Comparison of ENCODE assay signal across 15 mouse cellular contexts in the genomic region with DNA sequence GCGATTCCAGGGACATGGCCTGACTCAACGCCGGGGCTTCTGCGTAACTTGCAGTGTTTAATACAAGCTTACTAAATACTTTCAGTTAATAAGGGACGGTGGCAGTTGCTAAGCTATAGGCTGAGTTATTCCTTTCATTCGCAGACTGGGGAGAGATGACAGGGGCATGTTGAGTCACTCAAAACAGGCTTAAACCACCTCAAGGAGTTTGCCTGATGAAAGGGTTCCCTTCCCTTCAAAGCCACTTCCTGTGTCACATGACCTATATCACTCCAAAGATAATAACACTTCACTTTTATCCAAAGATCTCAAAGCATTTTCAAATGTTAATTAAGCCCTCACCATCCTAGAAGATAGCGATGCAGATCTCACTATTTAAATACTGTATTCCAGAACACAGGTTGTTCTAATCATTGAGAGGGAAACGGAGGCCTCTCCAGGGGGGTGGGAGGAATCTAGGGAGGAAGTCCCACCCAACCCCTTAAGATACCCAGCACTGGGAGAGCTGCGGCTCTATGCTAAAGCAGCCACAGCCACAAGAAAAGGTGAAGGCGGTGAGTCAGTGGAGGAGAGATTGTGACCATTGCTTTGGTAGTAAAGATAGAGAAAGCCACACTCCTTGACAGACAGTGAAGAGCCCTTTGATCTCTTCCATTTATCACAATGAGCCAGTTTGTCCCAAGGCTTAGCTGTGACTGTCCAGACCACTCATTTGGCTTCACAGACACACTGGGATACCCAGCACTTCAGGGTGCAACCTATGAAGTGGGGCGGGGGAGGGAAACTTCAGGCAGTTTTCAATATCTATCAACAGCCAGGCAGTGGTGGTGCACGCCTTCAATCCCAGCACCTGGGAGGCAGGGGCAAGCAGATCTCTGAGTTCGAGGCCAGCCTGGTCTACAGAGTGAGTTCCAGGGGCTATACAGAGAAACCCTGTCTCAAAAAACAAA.
DNase-seq lines count a peak whose midpoint lies in the region; ATAC-seq and TF ChIP-seq lines count a peak whose summit lies in the region.
"Had no signal": no experiment of that assay in that cellular context is flagged by ENCODE, and none has a peak within 500 bp of the region (broad histone marks: within the 10 kb centered on the region; RNA-seq: fewer than 3 reads in every experiment).

No protein-coding gene starts in this region.

- no peak overlapping the region for H3K9ac ChIP-seq in lung, postnatal 0 days (replicated peaks; ENCODE audit: low read depth)
- no peak overlapping the region for H3K9ac ChIP-seq in liver, embryonic 16.5 days (ENCODE audit: low read depth, low read length)
- H3K9ac ChIP-seq: limb, embryonic 13.5 days; midbrain, embryonic 12.5 days; neural tube, embryonic 15.5 days had no signal

- peak overlapping the region; percentile 6 for H3K4me2 ChIP-seq in lung, postnatal 0 days (replicated peaks; ENCODE audit: low read depth, low read length)
- no peak overlapping the region for H3K4me2 ChIP-seq in liver, embryonic 16.5 days (ENCODE audit: low read depth, low read length)
- H3K4me2 ChIP-seq: limb, embryonic 13.5 days; midbrain, embryonic 12.5 days; neural tube, embryonic 15.5 days had no signal

- no peak overlapping the region for H3K27ac ChIP-seq in lung, postnatal 0 days (ENCODE audit: low read length)
- H3K27ac ChIP-seq in liver, embryonic 16.5 days (ENCODE audit: low read length), result peak overlapping the region; percentile 45
- H3K27ac ChIP-seq: hindbrain, embryonic 10.5 days; limb, embryonic 13.5 days; midbrain, embryonic 12.5 days; neural tube, embryonic 15.5 days had no signal

- peak; percentile 34; the same call in 1 of the 2 replicates for TF ChIP-seq EP300 in lung, postnatal 0 days (IDR thresholded peaks at IDR 0.05)

- H3K27me3 ChIP-seq in lung, postnatal 0 days (replicated peaks; ENCODE audit: insufficient read depth, low read length), result no peaks in the 10 kb centered on the region
- H3K27me3 ChIP-seq in liver, embryonic 16.5 days (ENCODE audit: control insufficient read depth, insufficient read depth, low read depth, low read length), result no peaks in the 10 kb centered on the region
- H3K27me3 ChIP-seq: limb, embryonic 13.5 days; midbrain, embryonic 12.5 days; neural tube, embryonic 15.5 days had no signal

- WGBS in lung, postnatal 0 days, result 40% methylated on average over 13 of the region's 13 CpGs
- WGBS in liver, embryonic 16.5 days (ENCODE audit: insufficient replicate concordance), result 42% methylated on average over 13 of the region's 13 CpGs

- H3K4me1 ChIP-seq in lung, postnatal 0 days (ENCODE audit: insufficient read depth, low read depth, low read length), result no peaks in the 10 kb centered on the region
- peaks cover 18% of the 10 kb centered on the region for H3K4me1 ChIP-seq in liver, embryonic 16.5 days (ENCODE audit: control insufficient read depth, low read depth, low read length)
- H3K4me1 ChIP-seq: midbrain, embryonic 12.5 days; neural tube, embryonic 15.5 days had no signal

- no peak overlapping the region for H3K4me3 ChIP-seq in lung, postnatal 0 days (ENCODE audit: low read depth, low read length)
- no peak overlapping the region for H3K4me3 ChIP-seq in liver, embryonic 16.5 days (ENCODE audit: low read depth, low read length)
- H3K4me3 ChIP-seq: hindbrain, embryonic 10.5 days; limb, embryonic 13.5 days; midbrain, embryonic 12.5 days; neural tube, embryonic 15.5 days had no signal

- no peaks in the 10 kb centered on the region for H3K36me3 ChIP-seq in lung, postnatal 0 days (ENCODE audit: insufficient read depth, low read length)
- no peaks in the 10 kb centered on the region for H3K36me3 ChIP-seq in liver, embryonic 16.5 days (ENCODE audit: control insufficient read depth, insufficient read depth)
- H3K36me3 ChIP-seq: G1E; hindbrain, embryonic 10.5 days; limb, embryonic 13.5 days; midbrain, embryonic 12.5 days; neural tube, embryonic 15.5 days had no signal

- no peaks in the 10 kb centered on the region for H3K9me3 ChIP-seq in lung, postnatal 0 days (ENCODE audit: low read length)
- no peaks in the 10 kb centered on the region for H3K9me3 ChIP-seq in liver, embryonic 16.5 days (replicated peaks; ENCODE audit: control insufficient read depth, low read length)
- H3K9me3 ChIP-seq: G1E; hindbrain, embryonic 10.5 days; limb, embryonic 13.5 days; midbrain, embryonic 12.5 days; neural tube, embryonic 15.5 days had no signal

- peak; percentile 48 for DNase-seq in lung, postnatal 0 days (ENCODE audit: low spot score)
- DNase-seq in lung, postnatal 36 days, result no peak
- DNase-seq in ZHBTc4 (ENCODE audit: low read depth, low spot score), result peak; percentile 27
- DNase-seq in thymus, postnatal 4 days, result peak; percentile 34
- no peak for DNase-seq in adrenal gland, adult 8-10 months
- DNase-seq in spleen, postnatal 36 days (ENCODE audit: low spot score in 2 of 2), result no peak
- DNase-seq: heart, adult 18-20 months; kidney, adult 11 months; layer of hippocampus, adult 9-11 months had no signal

- peak; percentile 61 for ATAC-seq in lung, postnatal 0 days
- peak; percentile 65 for ATAC-seq in liver, embryonic 16.5 days (ENCODE audit: low read depth)

- TF ChIP-seq CTCF in lung, postnatal 0 days (IDR thresholded peaks at IDR 0.05), result no peak

Comparison
In these comparisons a context has a peak if more than half of its experiments do, and no peak if none do; other contexts are left out.
1. DNase-seq: peak in lung, postnatal 0 days (single experiment), ZHBTc4 (single experiment) and thymus, postnatal 4 days (single experiment); none in lung, postnatal 36 days (single experiment), adrenal gland, adult 8-10 months (single experiment) and spleen, postnatal 36 days (0 of 2).